Mouse (Mus musculus) midbrain, embryonic 15.5 days (tissue): ENCODE data around the gene Mtmr1. TPM values are rescaled to one million over a fixed set of nuclear protein-coding genes. Genes with fewer than 3 reads are reported as not detected.

Source experiments
- ATAC-seq: fragments of 200-750 bp; cut with Nextera tagmentation; replicated peaks from 2 replicates; pipeline ENCODE4 v1.8.0; 2017; ENCODE audit warnings: moderate TSS enrichment
- H3K27ac ChIP-seq: fragments of 300-500 bp; sonication (generic); 2 replicates; pipeline ENCODE4 v1.5.1; 2015; ENCODE audit warnings: mild to moderate bottlenecking, inconsistent platforms
- H3K27me3 ChIP-seq: fragments of 300-500 bp; sonication (generic); replicated peaks from 2 replicates; pipeline ENCODE4 v1.6.1; 2015; ENCODE audit warnings: inconsistent platforms
- H3K36me3 ChIP-seq: fragments of 300-500 bp; sonication (generic); replicated peaks from 2 replicates; pipeline ENCODE4 v1.6.1; 2015; ENCODE audit warnings: inconsistent platforms
- H3K4me1 ChIP-seq: fragments of 300-500 bp; sonication (generic); 2 replicates; pipeline ENCODE4 v1.6.1; 2015; ENCODE audit warnings: inconsistent platforms
- H3K4me2 ChIP-seq: fragments of 300-500 bp; sonication (generic); 2 replicates; pipeline ENCODE4 v1.6.1; 2015; ENCODE audit warnings: inconsistent platforms, mild to moderate bottlenecking, moderate library complexity
- H3K4me3 ChIP-seq: fragments of 300-500 bp; sonication (generic); 2 replicates; pipeline ENCODE4 v1.5.1; 2015; ENCODE audit warnings: mild to moderate bottlenecking, inconsistent platforms
- H3K9ac ChIP-seq: fragments of 300-500 bp; sonication (generic); 2 replicates; pipeline ENCODE4 v1.6.1; 2015; ENCODE audit warnings: mild to moderate bottlenecking, inconsistent platforms
- H3K9me3 ChIP-seq: fragments of 300-500 bp; sonication (generic); 2 replicates; pipeline ENCODE4 v1.6.1; 2016; ENCODE audit warnings: inconsistent platforms
- WGBS: fragments of 180-500 bp; shearing (Covaris S2); methylation state at CpG from one replicate; pipeline ENCODE4 v1.1.7; 2015; ENCODE audit warnings: mixed read lengths; 5-methylcytosine and 5-hydroxymethylcytosine counted together
- polyA plus RNA-seq: library from polyadenylated mRNA; unstranded; fragments of >200 nt; fragmentation: Nextera tagmentation; extraction: Ambion mirVana; gene quantifications from 2 replicates; pipeline ENCODE4 v1.2.1, GENCODE M21; 2015

Mtmr1 gene
- polyA plus RNA-seq, 1 experiment from 2014 or later: 16.3 TPM

- H3K4me3 ChIP-seq: no peak overlapping the region
- no peak overlapping the region for H3K27ac ChIP-seq
- H3K4me1 ChIP-seq: no peaks in the 10 kb centered on the region
- H3K36me3 ChIP-seq: no peaks in the 10 kb centered on the region
- H3K27me3 ChIP-seq: no peaks in the 10 kb centered on the region
- ATAC-seq: no peak
- H3K4me2 ChIP-seq: no peak overlapping the region
- H3K9me3 ChIP-seq: no peaks in the 10 kb centered on the region
- no peak overlapping the region for H3K9ac ChIP-seq
- WGBS: 68% methylated on average over 6 of the region's 6 CpGs
These were observed 91.6 kb downstream of the Mtmr1 start for GRCm38 (mm10) chrX:71456078-71456737.

GRCm38 (mm10) chrX:71464138-71464826 lies 99.7 kb downstream of the Mtmr1 start:
- Histone ChIP-seq H3K27ac (no peak overlapping the region), H3K27me3 (no peaks in the 10 kb centered on the region), H3K9ac (no peak overlapping the region), H3K36me3 (no peaks in the 10 kb centered on the region), H3K4me2 (no peak overlapping the region), H3K9me3 (no peaks in the 10 kb centered on the region), H3K4me1 (no peaks in the 10 kb centered on the region), H3K4me3 (no peak overlapping the region)
- WGBS: 74% methylated on average over 7 of the region's 7 CpGs
- ATAC-seq: no peak

- Histone ChIP-seq H3K9me3 (no peaks in the 10 kb centered on the region), H3K4me1 (no peaks in the 10 kb centered on the region), H3K4me3 (no peak overlapping the region), H3K4me2 (no peak overlapping the region), H3K36me3 (no peaks in the 10 kb centered on the region), H3K9ac (no peak overlapping the region), H3K27me3 (no peaks in the 10 kb centered on the region), H3K27ac (no peak overlapping the region)
- WGBS: 96% methylated on average over 1 of the region's 1 CpGs
- ATAC-seq: no peak
These were observed 100.9 kb downstream of the Mtmr1 start for GRCm38 (mm10) chrX:71465417-71465816.

- Histone ChIP-seq H3K9me3 (no peaks in the 10 kb centered on the region), H3K27ac (no peak overlapping the region), H3K9ac (no peak overlapping the region), H3K4me3 (no peak overlapping the region), H3K4me1 (no peaks in the 10 kb centered on the region), H3K4me2 (no peak overlapping the region), H3K27me3 (no peaks in the 10 kb centered on the region), H3K36me3 (no peaks in the 10 kb centered on the region)
- WGBS: 92% methylated on average over 3 of the region's 3 CpGs
- no peak for ATAC-seq
These were observed 102.9 kb downstream of the Mtmr1 start for GRCm38 (mm10) chrX:71467491-71467890.

Other genes with a start within 250 kb of the Mtmr1 start
- 4.5 and 5.5 TPM in 2 replicates for gene Mtm1, start 154.0 kb upstream of the Mtmr1 start, polyA plus RNA-seq
- 81.2 and 84.4 TPM in 2 replicates for gene Cd99l2, start 128.1 kb downstream of the Mtmr1 start, polyA plus RNA-seq
- 533 and 542 TPM in 2 replicates for gene Hmgb3, start 191.2 kb downstream of the Mtmr1 start, polyA plus RNA-seq